Mouse (Mus musculus): ENCODE results near the gene Olfr711. TPM values are rescaled to one million over a fixed set of nuclear protein-coding genes. Genes with fewer than 3 reads are reported as not detected.
"Not testable (repeated sequence)": the region's sequence is repeated elsewhere in the genome, so short reads cannot be mapped to it uniquely, and the experiment has no call there.

The Olfr711 gene
- total and polyA plus RNA-seq, 2 experiments from 2014 or later: not detected

- ATAC-seq (ENCODE audit: low FRiP score): no peak
- no peak within 1 kb of the TSS for H3K9ac ChIP-seq (replicated peaks; ENCODE audit: low read length, poor library complexity, severe bottlenecking)
- no peaks in the 10 kb centered on the region for H3K4me1 ChIP-seq (ENCODE audit: insufficient read depth, low read length)
- H3K9me3 ChIP-seq (ENCODE audit: low read length): no peaks in the 10 kb centered on the region
- no peak for DNase-seq (ENCODE audit: low spot score)
- H3K4me3 ChIP-seq (ENCODE audit: low read depth, low read length): no peak within 1 kb of the TSS
- no peak for TF ChIP-seq CTCF (IDR thresholded peaks at IDR 0.05)
- no peaks in the 10 kb centered on the region for H3K36me3 ChIP-seq (ENCODE audit: insufficient read depth, low read length)
- H3K27me3 ChIP-seq (ENCODE audit: insufficient read depth, low read length): no peaks in the 10 kb centered on the region
- H3K27ac ChIP-seq (ENCODE audit: low read depth, low read length): no peak within 1 kb of the TSS
- WGBS: 87% methylated on average over 1 of the region's 1 CpGs
- no peak within 1 kb of the TSS for H3K4me2 ChIP-seq (ENCODE audit: low read depth, low read length, poor library complexity, severe bottlenecking)
These were observed 11.4 kb downstream of the Olfr711 start, which contains the start of gene Olfr6 for GRCm38 (mm10) chr7:106963837-106964236. Olfr6 (minus strand) TSS chr7:106963937.

- no peaks in the 10 kb centered on the region for H3K4me1 ChIP-seq (ENCODE audit: insufficient read depth, low read length)
- H3K4me3 ChIP-seq (ENCODE audit: low read depth, low read length): no peak within 1 kb of the TSS
- ATAC-seq (ENCODE audit: low FRiP score) (no peak), DNase-seq (ENCODE audit: low spot score) (no peak)
- no peaks in the 10 kb centered on the region for H3K27me3 ChIP-seq (ENCODE audit: insufficient read depth, low read length)
- WGBS: 76% methylated on average over 3 of the region's 3 CpGs
- no peaks in the 10 kb centered on the region for H3K9me3 ChIP-seq (ENCODE audit: low read length)
- no peak within 1 kb of the TSS for H3K9ac ChIP-seq (replicated peaks; ENCODE audit: low read length, poor library complexity, severe bottlenecking)
- H3K27ac ChIP-seq (ENCODE audit: low read depth, low read length): no peak within 1 kb of the TSS
- H3K4me2 ChIP-seq (ENCODE audit: low read depth, low read length, poor library complexity, severe bottlenecking): no peak within 1 kb of the TSS
- no peaks in the 10 kb centered on the region for H3K36me3 ChIP-seq (ENCODE audit: insufficient read depth, low read length)
- TF ChIP-seq CTCF (IDR thresholded peaks at IDR 0.05): no peak
These were observed 27.0 kb downstream of the Olfr711 start, which contains the start of gene Olfr710 for GRCm38 (mm10) chr7:106948212-106948611. Olfr710 (minus strand) TSS chr7:106948312.

GRCm38 (mm10) chr7:106932119-106932518 lies 43.1 kb downstream of the Olfr711 start, which contains the start of gene Olfr709-ps1:
Olfr709-ps1 (minus strand) TSS chr7:106932219.
- Histone ChIP-seq H3K9me3 (ENCODE audit: low read length) (no peaks in the 10 kb centered on the region), H3K4me1 (ENCODE audit: insufficient read depth, low read length) (no peaks in the 10 kb centered on the region), H3K4me2 (ENCODE audit: low read depth, low read length, poor library complexity, severe bottlenecking) (no peak within 1 kb of the TSS), H3K27me3 (ENCODE audit: insufficient read depth, low read length) (no peaks in the 10 kb centered on the region), H3K4me3 (ENCODE audit: low read depth, low read length) (no peak within 1 kb of the TSS), H3K27ac (ENCODE audit: low read depth, low read length) (no peak within 1 kb of the TSS), H3K36me3 (ENCODE audit: insufficient read depth, low read length) (no peaks in the 10 kb centered on the region), H3K9ac (replicated peaks; ENCODE audit: low read length, poor library complexity, severe bottlenecking) (no peak within 1 kb of the TSS)
- ATAC-seq (ENCODE audit: low FRiP score) (no peak), DNase-seq (ENCODE audit: low spot score) (no peak)
- no peak for TF ChIP-seq CTCF (IDR thresholded peaks at IDR 0.05)

- not testable (repeated sequence) for H3K4me2 ChIP-seq (ENCODE audit: low read depth, low read length, poor library complexity, severe bottlenecking); ATAC-seq (ENCODE audit: low FRiP score); H3K4me3 ChIP-seq (ENCODE audit: low read depth, low read length); H3K9me3 ChIP-seq (ENCODE audit: low read length); H3K4me1 ChIP-seq (ENCODE audit: insufficient read depth, low read length); H3K36me3 ChIP-seq (ENCODE audit: insufficient read depth, low read length); DNase-seq (ENCODE audit: low spot score); H3K27me3 ChIP-seq (ENCODE audit: insufficient read depth, low read length); H3K27ac ChIP-seq (ENCODE audit: low read depth, low read length); H3K9ac ChIP-seq (replicated peaks; ENCODE audit: low read length, poor library complexity, severe bottlenecking)
- 91% methylated on average over 6 of the region's 7 CpGs for WGBS
These were observed 54.3 kb downstream of the Olfr711 start for GRCm38 (mm10) chr7:106920961-106921360.

Other genes with a start within 250 kb of the Olfr711 start
- 0.22 TPM in 1 of 2 replicates, not detected in the other for gene Olfr697, start 233.0 kb downstream of the Olfr711 start, total RNA-seq (2014; rRNA removed)
- gene Olfr697, start 233.0 kb downstream of the Olfr711 start, polyA plus RNA-seq (2015; fragmentation: Nextera tagmentation; extraction: Ambion mirVana): not detected in 2 replicates
- not detected in 2 replicates for gene Olfr698, start 220.1 kb downstream of the Olfr711 start, total RNA-seq (2014; rRNA removed)
- gene Olfr698, start 220.1 kb downstream of the Olfr711 start, polyA plus RNA-seq (2015; fragmentation: Nextera tagmentation; extraction: Ambion mirVana): not detected in 2 replicates
- gene Olfr699, start 182.3 kb downstream of the Olfr711 start, total RNA-seq (2014; rRNA removed): not detected in 2 replicates
- not detected in 2 replicates for gene Olfr699, start 182.3 kb downstream of the Olfr711 start, polyA plus RNA-seq (2015; fragmentation: Nextera tagmentation; extraction: Ambion mirVana)
- not detected in 2 replicates for gene Olfr700, start 166.6 kb downstream of the Olfr711 start, total RNA-seq (2014; rRNA removed)
- gene Olfr700, start 166.6 kb downstream of the Olfr711 start, polyA plus RNA-seq (2015; fragmentation: Nextera tagmentation; extraction: Ambion mirVana): not detected in 2 replicates
- not detected in 2 replicates for gene Olfr701, start 161.3 kb downstream of the Olfr711 start, total RNA-seq (2014; rRNA removed)
- not detected in 2 replicates for gene Olfr701, start 161.3 kb downstream of the Olfr711 start, polyA plus RNA-seq (2015; fragmentation: Nextera tagmentation; extraction: Ambion mirVana)
- not detected in 2 replicates for gene Olfr702, start 141.6 kb downstream of the Olfr711 start, total RNA-seq (2014; rRNA removed)
- gene Olfr702, start 141.6 kb downstream of the Olfr711 start, polyA plus RNA-seq (2015; fragmentation: Nextera tagmentation; extraction: Ambion mirVana): not detected in 2 replicates
- gene Olfr703, start 132.1 kb downstream of the Olfr711 start, total RNA-seq (2014; rRNA removed): not detected in 2 replicates
- not detected in 2 replicates for gene Olfr703, start 132.1 kb downstream of the Olfr711 start, polyA plus RNA-seq (2015; fragmentation: Nextera tagmentation; extraction: Ambion mirVana)
- not detected in 2 replicates for gene Olfr704, start 112.3 kb downstream of the Olfr711 start, total RNA-seq (2014; rRNA removed)
- not detected in 2 replicates for gene Olfr704, start 112.3 kb downstream of the Olfr711 start, polyA plus RNA-seq (2015; fragmentation: Nextera tagmentation; extraction: Ambion mirVana)
- not detected in 2 replicates for gene Olfr705, start 98.6 kb downstream of the Olfr711 start, total RNA-seq (2014; rRNA removed)
- gene Olfr705, start 98.6 kb downstream of the Olfr711 start, polyA plus RNA-seq (2015; fragmentation: Nextera tagmentation; extraction: Ambion mirVana): not detected in 2 replicates
- gene Olfr706, start 87.3 kb downstream of the Olfr711 start, total RNA-seq (2014; rRNA removed): not detected in 2 replicates
- not detected in 2 replicates for gene Olfr706, start 87.3 kb downstream of the Olfr711 start, polyA plus RNA-seq (2015; fragmentation: Nextera tagmentation; extraction: Ambion mirVana)
- gene Olfr707, start 74.2 kb downstream of the Olfr711 start, total RNA-seq (2014; rRNA removed): not detected in 2 replicates
- not detected in 2 replicates for gene Olfr707, start 74.2 kb downstream of the Olfr711 start, polyA plus RNA-seq (2015; fragmentation: Nextera tagmentation; extraction: Ambion mirVana)
- not detected in 2 replicates for gene Olfr1532-ps1, start 67.5 kb downstream of the Olfr711 start, total RNA-seq (2014; rRNA removed)
- gene Olfr1532-ps1, start 67.5 kb downstream of the Olfr711 start, polyA plus RNA-seq (2015; fragmentation: Nextera tagmentation; extraction: Ambion mirVana): not detected in 2 replicates
- not detected in 2 replicates for gene Olfr709-ps1, start 43.2 kb downstream of the Olfr711 start, total RNA-seq (2014; rRNA removed)
- gene Olfr709-ps1, start 43.2 kb downstream of the Olfr711 start, polyA plus RNA-seq (2015; fragmentation: Nextera tagmentation; extraction: Ambion mirVana): not detected in 2 replicates
- gene Olfr710, start 27.1 kb downstream of the Olfr711 start, total RNA-seq (2014; rRNA removed): not detected in 2 replicates
- gene Olfr710, start 27.1 kb downstream of the Olfr711 start, polyA plus RNA-seq (2015; fragmentation: Nextera tagmentation; extraction: Ambion mirVana): not detected in 2 replicates
- not detected in 2 replicates for gene Olfr6, start 11.5 kb downstream of the Olfr711 start, total RNA-seq (2014; rRNA removed)
- gene Olfr6, start 11.5 kb downstream of the Olfr711 start, polyA plus RNA-seq (2015; fragmentation: Nextera tagmentation; extraction: Ambion mirVana): not detected in 2 replicates
- not detected in 2 replicates for gene Olfr2, start 30.6 kb upstream of the Olfr711 start, total RNA-seq (2014; rRNA removed)
- not detected in 2 replicates for gene Olfr2, start 30.6 kb upstream of the Olfr711 start, polyA plus RNA-seq (2015; fragmentation: Nextera tagmentation; extraction: Ambion mirVana)
- not detected in 2 replicates for gene Olfr713, start 55.7 kb upstream of the Olfr711 start, total RNA-seq (2014; rRNA removed)
- not detected in 2 replicates for gene Olfr713, start 55.7 kb upstream of the Olfr711 start, polyA plus RNA-seq (2015; fragmentation: Nextera tagmentation; extraction: Ambion mirVana)
- not detected in 2 replicates for gene Olfr714, start 95.5 kb upstream of the Olfr711 start, total RNA-seq (2014; rRNA removed)
- gene Olfr714, start 95.5 kb upstream of the Olfr711 start, polyA plus RNA-seq (2015; fragmentation: Nextera tagmentation; extraction: Ambion mirVana): not detected in 2 replicates
- not detected in 2 replicates for gene Olfr17, start 117.8 kb upstream of the Olfr711 start, total RNA-seq (2014; rRNA removed)
- gene Olfr17, start 117.8 kb upstream of the Olfr711 start, polyA plus RNA-seq (2015; fragmentation: Nextera tagmentation; extraction: Ambion mirVana): not detected in 2 replicates
- gene Olfr715b, start 134.9 kb upstream of the Olfr711 start, total RNA-seq (2014; rRNA removed): not detected in 2 replicates
- gene Olfr715b, start 134.9 kb upstream of the Olfr711 start, polyA plus RNA-seq (2015; fragmentation: Nextera tagmentation; extraction: Ambion mirVana): not detected in 2 replicates
- not detected in 2 replicates for gene Olfr715, start 155.6 kb upstream of the Olfr711 start, total RNA-seq (2014; rRNA removed)
- not detected in 2 replicates for gene Olfr715, start 155.6 kb upstream of the Olfr711 start, polyA plus RNA-seq (2015; fragmentation: Nextera tagmentation; extraction: Ambion mirVana)
- gene Olfr716, start 162.9 kb upstream of the Olfr711 start, total RNA-seq (2014; rRNA removed): not detected in 2 replicates
- gene Olfr716, start 162.9 kb upstream of the Olfr711 start, polyA plus RNA-seq (2015; fragmentation: Nextera tagmentation; extraction: Ambion mirVana): not detected in 2 replicates
- not detected in 2 replicates for gene Nlrp14, start 191.5 kb upstream of the Olfr711 start, total RNA-seq (2014; rRNA removed)
- gene Nlrp14, start 191.5 kb upstream of the Olfr711 start, polyA plus RNA-seq (2015; fragmentation: Nextera tagmentation; extraction: Ambion mirVana): not detected in 2 replicates
- gene Rbmxl2, start 234.0 kb upstream of the Olfr711 start, total RNA-seq (2014; rRNA removed): not detected in 2 replicates
- gene Rbmxl2, start 234.0 kb upstream of the Olfr711 start, polyA plus RNA-seq (2015; fragmentation: Nextera tagmentation; extraction: Ambion mirVana): not detected in 2 replicates

All from midbrain, postnatal 0 days (tissue).